10 mouse cellular contexts compared by ENCODE assay signal in genomic region chr7:79500681-79501306, GRCm38 (mm10). TPM values are rescaled to one million over a fixed set of nuclear protein-coding genes. Genes with fewer than 3 reads are reported as not detected.
A peak's percentile ranks its signal among the peaks of the same experiment; 100 is the strongest.
DNase-seq lines count a peak whose midpoint lies in the region; ATAC-seq and TF ChIP-seq lines count a peak whose summit lies in the region.
"Had no signal": no experiment of that assay in that cellular context is flagged by ENCODE, and none has a peak within 500 bp of the region (broad histone marks: within the 10 kb centered on the region; RNA-seq: fewer than 3 reads in every experiment).

No protein-coding gene starts in this region.

- H3K4me3 ChIP-seq in forebrain, postnatal 0 days (ENCODE audit: low read depth, low read length): peak overlapping the region; percentile 92
- H3K4me3 ChIP-seq in midbrain, postnatal 0 days (ENCODE audit: low read depth, low read length): peak overlapping the region; percentile 78

- H3K4me1 ChIP-seq in forebrain, postnatal 0 days (ENCODE audit: insufficient read depth): peaks cover 18% of the 10 kb centered on the region; the same call in 1 of the 2 replicates
- H3K4me1 ChIP-seq in midbrain, postnatal 0 days (ENCODE audit: insufficient read depth, low read length): peaks cover 7% of the 10 kb centered on the region; the same call in 1 of the 2 replicates

- H3K4me2 ChIP-seq in forebrain, postnatal 0 days (ENCODE audit: low read depth): peak overlapping the region; percentile 95
- peak overlapping the region; percentile 90 for H3K4me2 ChIP-seq in midbrain, postnatal 0 days (ENCODE audit: low read depth, low read length, poor library complexity, severe bottlenecking)

- peak overlapping the region; percentile 100 for H3K9ac ChIP-seq in forebrain, postnatal 0 days
- H3K9ac ChIP-seq in midbrain, postnatal 0 days (replicated peaks; ENCODE audit: low read length, poor library complexity, severe bottlenecking): peak overlapping the region; percentile 96

- TF ChIP-seq CTCF in forebrain, postnatal 0 days (IDR thresholded peaks at IDR 0.05; ENCODE audit: low read depth): no peak
- TF ChIP-seq CTCF in midbrain, postnatal 0 days (IDR thresholded peaks at IDR 0.05): no peak

- peak; percentile 14 for DNase-seq in embryo, embryonic 10.5 days (ENCODE audit: low spot score)
- no peak for DNase-seq in embryo, embryonic 10 days (ENCODE audit: low spot score)
- peak; percentile 72 for DNase-seq in cerebellum, adult 9-10 months
- peak; percentile 81 for DNase-seq in forebrain, postnatal 0 days
- DNase-seq in midbrain, postnatal 0 days (ENCODE audit: low spot score): peak; percentile 62
- DNase-seq in adrenal gland, postnatal 36 days: no peak
- DNase-seq in thymus, postnatal 25 days: no peak
- DNase-seq in urinary bladder, postnatal 36 days (ENCODE audit: low spot score in 2 of 2): no peak
- DNase-seq: layer of hippocampus, postnatal 36 days; lung, adult 18-20 months had no signal

- no peaks in the 10 kb centered on the region for H3K36me3 ChIP-seq in forebrain, postnatal 0 days (ENCODE audit: insufficient read depth)
- no peaks in the 10 kb centered on the region for H3K36me3 ChIP-seq in midbrain, postnatal 0 days (ENCODE audit: insufficient read depth, low read length)

- H3K9me3 ChIP-seq in forebrain, postnatal 0 days (ENCODE audit: low read length): no peaks in the 10 kb centered on the region
- no peaks in the 10 kb centered on the region for H3K9me3 ChIP-seq in midbrain, postnatal 0 days (ENCODE audit: low read length)

- ATAC-seq in forebrain, postnatal 0 days: peak; percentile 7; the same call in 1 of the 2 replicates
- no peak for ATAC-seq in midbrain, postnatal 0 days (ENCODE audit: low FRiP score)

- no peaks in the 10 kb centered on the region for H3K27me3 ChIP-seq in forebrain, postnatal 0 days (ENCODE audit: insufficient read depth, low read length)
- H3K27me3 ChIP-seq in midbrain, postnatal 0 days (ENCODE audit: insufficient read depth, low read length): peaks cover 16% of the 10 kb centered on the region

- peak overlapping the region; percentile 98 for H3K27ac ChIP-seq in forebrain, postnatal 0 days (ENCODE audit: low read depth, low read length)
- H3K27ac ChIP-seq in midbrain, postnatal 0 days (ENCODE audit: low read depth, low read length): peak overlapping the region; percentile 82

- 0% methylated on average over 3 of the region's 3 CpGs for WGBS in forebrain, postnatal 0 days
- 16% methylated on average over 3 of the region's 3 CpGs for WGBS in midbrain, postnatal 0 days

RNA-seq across cellular contexts. Expression of gene Polg, which starts 34.6 kb away (rescaled TPM):
- total RNA-seq in forebrain, postnatal 0 days (2014; rRNA removed): 51.1 and 52.9 TPM in 2 replicates
- 17.4 and 19.4 TPM in 2 replicates for polyA plus RNA-seq in forebrain, postnatal 0 days (2015; fragmentation: Nextera tagmentation; extraction: Ambion mirVana)
- 46.5 and 49.4 TPM in 2 replicates for total RNA-seq in midbrain, postnatal 0 days (2014; rRNA removed)
- polyA plus RNA-seq in midbrain, postnatal 0 days (2015; fragmentation: Nextera tagmentation; extraction: Ambion mirVana): 16.9 and 18.6 TPM in 2 replicates
- total RNA-seq in adrenal gland, postnatal 36 days (2021): 10 to 100 TPM; 68.5 to 77.7 TPM

Comparison
In these comparisons a context has a peak if more than half of its experiments do, and no peak if none do; other contexts are left out.
1. DNase-seq: peak in embryo, embryonic 10.5 days (single experiment), cerebellum, adult 9-10 months (single experiment), forebrain, postnatal 0 days (single experiment) and midbrain, postnatal 0 days (single experiment); none in embryo, embryonic 10 days (single experiment), adrenal gland, postnatal 36 days (0 of 2), thymus, postnatal 25 days (single experiment) and urinary bladder, postnatal 36 days (0 of 2).